Mouse (Mus musculus): ENCODE results near the gene Otol1. TPM values are rescaled to one million over a fixed set of nuclear protein-coding genes. Genes with fewer than 3 reads are reported as not detected.

The Otol1 gene
- polyA plus RNA-seq, 1 experiment from 2014 or later = not detected

DNA sequence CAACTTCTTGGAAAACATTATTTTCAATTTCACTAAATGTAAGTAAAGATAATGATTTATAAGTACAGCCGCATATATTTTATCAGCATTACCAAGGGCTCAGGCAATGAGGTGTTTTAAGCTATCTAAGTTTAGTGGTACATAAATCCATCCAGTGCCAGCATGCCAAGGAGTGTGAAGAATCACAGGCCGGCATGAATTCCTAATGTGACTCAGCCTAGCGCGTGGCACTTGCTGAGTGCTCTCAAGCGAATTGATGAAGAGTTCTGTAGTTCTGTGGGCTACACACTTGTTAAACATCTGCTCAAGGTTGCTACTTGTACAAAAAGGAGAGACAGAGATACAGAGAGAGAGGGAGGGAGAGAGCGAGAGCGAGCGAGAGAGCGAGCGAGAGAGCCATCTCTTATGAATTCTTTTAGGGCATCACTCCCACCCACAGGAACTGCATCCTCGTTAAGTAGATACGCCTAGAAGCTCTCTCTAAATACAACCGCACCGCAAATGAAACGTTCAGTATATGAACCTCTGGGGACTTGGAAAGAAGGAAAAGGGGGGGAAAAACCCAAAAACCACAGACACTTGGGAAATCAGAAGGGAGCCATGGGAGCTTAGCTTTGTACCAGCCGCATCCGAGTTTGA is 4.2 kb upstream of the Otol1 start:
- TF ChIP-seq EP300 (IDR thresholded peaks at IDR 0.05) (no peak), CTCF (IDR thresholded peaks at IDR 0.05) (no peak)
- no peaks in the 10 kb centered on the region for H3K9me3 ChIP-seq (ENCODE audit: low read length)
- WGBS = 75% methylated on average over 17 of the region's 17 CpGs
- no peak for DNase-seq (ENCODE audit: low spot score)
- no peaks in the 10 kb centered on the region for H3K27me3 ChIP-seq (replicated peaks; ENCODE audit: insufficient read depth, low read length)
- no peak overlapping the region for H3K4me2 ChIP-seq (replicated peaks; ENCODE audit: low read depth, low read length)
- no peaks in the 10 kb centered on the region for H3K36me3 ChIP-seq (ENCODE audit: insufficient read depth, low read length)
- ATAC-seq = no peak
- no peaks in the 10 kb centered on the region for H3K4me1 ChIP-seq (ENCODE audit: insufficient read depth, low read depth, low read length)
- H3K27ac ChIP-seq (ENCODE audit: low read length) = no peak overlapping the region
- no peak overlapping the region for H3K4me3 ChIP-seq (ENCODE audit: low read depth, low read length)
- H3K9ac ChIP-seq (replicated peaks; ENCODE audit: low read depth) = no peak overlapping the region

DNA sequence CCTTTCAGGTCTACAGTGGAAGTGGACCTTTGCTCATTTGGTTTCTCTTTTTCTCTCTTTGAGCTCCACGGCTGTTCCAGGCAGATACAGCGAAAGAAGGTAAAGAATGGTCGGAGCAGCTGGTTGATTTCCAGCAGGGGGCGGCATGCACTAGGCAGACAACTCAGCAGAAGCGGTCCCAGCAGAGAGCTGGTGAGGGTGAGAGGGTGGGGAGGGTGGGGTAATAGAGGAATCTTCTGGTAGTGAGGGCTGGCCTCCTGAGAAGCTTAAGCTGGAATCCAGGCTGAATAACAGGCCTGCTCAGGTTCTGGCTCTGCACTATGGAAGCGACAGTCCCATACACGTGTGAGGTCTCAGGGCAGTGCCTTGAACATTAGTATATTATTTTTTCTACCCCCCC is 3.5 kb upstream of the Otol1 start:
- TF ChIP-seq EP300 (IDR thresholded peaks at IDR 0.05) (no peak), CTCF (IDR thresholded peaks at IDR 0.05) (peak; percentile 38)
- Histone ChIP-seq H3K27ac (ENCODE audit: low read length) (no peak overlapping the region), H3K27me3 (replicated peaks; ENCODE audit: insufficient read depth, low read length) (no peaks in the 10 kb centered on the region), H3K9me3 (ENCODE audit: low read length) (no peaks in the 10 kb centered on the region), H3K4me1 (ENCODE audit: insufficient read depth, low read depth, low read length) (no peaks in the 10 kb centered on the region), H3K4me2 (replicated peaks; ENCODE audit: low read depth, low read length) (no peak overlapping the region), H3K36me3 (ENCODE audit: insufficient read depth, low read length) (no peaks in the 10 kb centered on the region), H3K4me3 (ENCODE audit: low read depth, low read length) (no peak overlapping the region), H3K9ac (replicated peaks; ENCODE audit: low read depth) (no peak overlapping the region)
- DNase-seq (ENCODE audit: low spot score) = no peak
- ATAC-seq = no peak
- WGBS = 48% methylated on average over 7 of the region's 7 CpGs

DNA sequence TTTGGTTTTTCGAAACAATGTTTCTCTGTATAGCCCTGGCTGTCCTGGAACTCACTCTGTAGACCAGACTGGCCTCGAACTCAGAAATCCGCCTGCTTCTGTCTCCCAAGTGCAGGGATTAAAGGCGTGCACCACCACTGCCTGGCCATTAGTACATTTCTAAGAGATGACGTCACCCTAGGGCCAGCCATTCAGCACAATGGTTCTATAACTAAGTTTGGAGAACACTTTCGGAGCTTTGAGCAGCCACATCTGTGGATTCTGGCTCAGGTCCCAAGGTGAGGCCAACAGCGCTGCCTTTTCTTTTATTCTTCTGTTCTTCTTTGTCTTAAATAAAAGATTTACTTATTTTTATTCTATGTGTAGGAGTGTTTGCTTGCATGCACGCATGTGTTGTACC is 3.0 kb upstream of the Otol1 start:
- DNase-seq (ENCODE audit: low spot score) (no peak), ATAC-seq (no peak)
- no peaks in the 10 kb centered on the region for H3K9me3 ChIP-seq (ENCODE audit: low read length)
- TF ChIP-seq CTCF (IDR thresholded peaks at IDR 0.05) = no peak
- no peaks in the 10 kb centered on the region for H3K27me3 ChIP-seq (replicated peaks; ENCODE audit: insufficient read depth, low read length)
- H3K4me2 ChIP-seq (replicated peaks; ENCODE audit: low read depth, low read length) = no peak overlapping the region
- H3K4me1 ChIP-seq (ENCODE audit: insufficient read depth, low read depth, low read length) = no peaks in the 10 kb centered on the region
- no peak overlapping the region for H3K4me3 ChIP-seq (ENCODE audit: low read depth, low read length)
- no peak overlapping the region for H3K9ac ChIP-seq (replicated peaks; ENCODE audit: low read depth)
- WGBS = 59% methylated on average over 8 of the region's 8 CpGs
- no peak overlapping the region for H3K27ac ChIP-seq (ENCODE audit: low read length)
- H3K36me3 ChIP-seq (ENCODE audit: insufficient read depth, low read length) = no peaks in the 10 kb centered on the region

DNA sequence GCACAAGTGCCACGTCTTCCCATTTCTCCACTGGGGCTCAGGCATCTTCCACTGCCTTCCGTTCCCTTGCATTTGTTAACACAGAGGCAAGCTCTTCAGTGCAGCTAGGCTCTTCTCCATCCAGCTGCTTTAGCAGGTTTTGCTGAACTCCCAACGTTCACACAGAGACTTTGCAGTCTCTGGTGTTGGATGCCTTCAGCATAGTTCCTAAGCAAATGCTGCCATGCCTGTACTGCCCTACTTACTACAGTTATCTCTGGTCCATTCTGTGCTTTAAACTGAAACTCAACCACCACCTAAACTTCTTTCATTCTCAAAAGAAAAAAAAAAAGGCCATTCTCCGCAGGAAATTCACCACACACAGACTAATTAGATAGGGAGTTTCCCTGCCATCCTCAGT is 5.2 kb downstream of the Otol1 start:
- TF ChIP-seq EP300 (IDR thresholded peaks at IDR 0.05) (no peak), CTCF (IDR thresholded peaks at IDR 0.05) (no peak)
- no peak overlapping the region for H3K9ac ChIP-seq (replicated peaks; ENCODE audit: low read depth)
- no peak overlapping the region for H3K4me2 ChIP-seq (replicated peaks; ENCODE audit: low read depth, low read length)
- 69% methylated on average over 4 of the region's 4 CpGs for WGBS
- no peaks in the 10 kb centered on the region for H3K4me1 ChIP-seq (ENCODE audit: insufficient read depth, low read depth, low read length)
- H3K4me3 ChIP-seq (ENCODE audit: low read depth, low read length) = no peak overlapping the region
- DNase-seq (ENCODE audit: low spot score) = no peak
- H3K9me3 ChIP-seq (ENCODE audit: low read length) = no peaks in the 10 kb centered on the region
- H3K27me3 ChIP-seq (replicated peaks; ENCODE audit: insufficient read depth, low read length) = no peaks in the 10 kb centered on the region
- no peaks in the 10 kb centered on the region for H3K36me3 ChIP-seq (ENCODE audit: insufficient read depth, low read length)
- ATAC-seq = no peak
- no peak overlapping the region for H3K27ac ChIP-seq (ENCODE audit: low read length)

DNA sequence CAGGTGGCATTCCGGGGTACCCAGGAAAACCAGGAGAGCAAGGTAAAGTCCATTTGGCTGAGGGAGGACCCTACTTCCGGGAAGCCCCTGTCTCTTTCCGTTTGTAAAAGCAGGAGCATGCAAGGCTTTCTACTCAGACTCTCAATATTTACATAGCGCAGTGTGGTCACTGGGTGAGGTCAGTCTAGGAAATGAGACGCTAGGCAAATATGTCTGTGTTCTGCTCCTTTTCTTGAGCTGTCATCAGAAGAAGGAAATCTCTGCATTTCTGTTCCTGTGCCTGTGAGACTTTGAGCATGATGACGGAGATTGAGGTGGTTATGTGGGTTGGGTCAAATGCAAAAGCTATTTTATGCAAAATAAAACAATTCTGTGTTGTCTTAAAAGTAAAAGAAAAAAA is 19.2 kb downstream of the Otol1 start:
- H3K9me3 ChIP-seq (ENCODE audit: low read length) = no peaks in the 10 kb centered on the region
- WGBS = 40% methylated on average over 6 of the region's 6 CpGs
- DNase-seq (ENCODE audit: low spot score) (no peak), ATAC-seq (no peak)
- H3K27me3 ChIP-seq (replicated peaks; ENCODE audit: insufficient read depth, low read length) = no peaks in the 10 kb centered on the region
- no peaks in the 10 kb centered on the region for H3K36me3 ChIP-seq (ENCODE audit: insufficient read depth, low read length)
- H3K9ac ChIP-seq (replicated peaks; ENCODE audit: low read depth) = no peak overlapping the region
- no peaks in the 10 kb centered on the region for H3K4me1 ChIP-seq (ENCODE audit: insufficient read depth, low read depth, low read length)
- no peak overlapping the region for H3K27ac ChIP-seq (ENCODE audit: low read length)
- H3K4me3 ChIP-seq (ENCODE audit: low read depth, low read length) = no peak overlapping the region
- H3K4me2 ChIP-seq (replicated peaks; ENCODE audit: low read depth, low read length) = no peak overlapping the region
- TF ChIP-seq EP300 (IDR thresholded peaks at IDR 0.05) = no peak
- TF ChIP-seq CTCF (IDR thresholded peaks at IDR 0.05) = no peak

DNA sequence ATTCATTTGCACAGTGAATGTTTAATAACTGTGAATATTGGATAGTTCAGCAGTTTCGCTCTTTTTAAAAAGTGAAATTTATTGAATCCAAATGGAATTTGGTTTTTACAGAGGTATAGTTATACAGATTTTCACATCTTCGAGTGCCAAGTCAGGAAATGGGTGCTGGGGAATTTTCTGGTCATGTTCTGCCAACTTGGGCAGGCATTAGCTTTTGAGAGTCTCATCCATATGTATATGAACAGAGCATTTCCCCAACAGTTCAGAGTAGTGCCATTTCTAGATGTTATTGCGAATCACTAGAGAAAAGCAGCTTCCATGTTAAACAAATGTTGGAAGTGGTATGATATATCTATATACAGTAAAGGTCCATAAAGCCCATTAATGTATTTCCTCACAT is 21.8 kb downstream of the Otol1 start:
- no peaks in the 10 kb centered on the region for H3K36me3 ChIP-seq (ENCODE audit: insufficient read depth, low read length)
- H3K9me3 ChIP-seq (ENCODE audit: low read length) = no peaks in the 10 kb centered on the region
- H3K4me3 ChIP-seq (ENCODE audit: low read depth, low read length) = no peak overlapping the region
- no peak overlapping the region for H3K27ac ChIP-seq (ENCODE audit: low read length)
- no peak overlapping the region for H3K9ac ChIP-seq (replicated peaks; ENCODE audit: low read depth)
- no peak overlapping the region for H3K4me2 ChIP-seq (replicated peaks; ENCODE audit: low read depth, low read length)
- DNase-seq (ENCODE audit: low spot score) (no peak), ATAC-seq (no peak)
- H3K4me1 ChIP-seq (ENCODE audit: insufficient read depth, low read depth, low read length) = no peaks in the 10 kb centered on the region
- TF ChIP-seq EP300 (IDR thresholded peaks at IDR 0.05) (no peak), CTCF (IDR thresholded peaks at IDR 0.05) (no peak)
- no peaks in the 10 kb centered on the region for H3K27me3 ChIP-seq (replicated peaks; ENCODE audit: insufficient read depth, low read length)
- 79% methylated on average over 3 of the region's 3 CpGs for WGBS

DNA sequence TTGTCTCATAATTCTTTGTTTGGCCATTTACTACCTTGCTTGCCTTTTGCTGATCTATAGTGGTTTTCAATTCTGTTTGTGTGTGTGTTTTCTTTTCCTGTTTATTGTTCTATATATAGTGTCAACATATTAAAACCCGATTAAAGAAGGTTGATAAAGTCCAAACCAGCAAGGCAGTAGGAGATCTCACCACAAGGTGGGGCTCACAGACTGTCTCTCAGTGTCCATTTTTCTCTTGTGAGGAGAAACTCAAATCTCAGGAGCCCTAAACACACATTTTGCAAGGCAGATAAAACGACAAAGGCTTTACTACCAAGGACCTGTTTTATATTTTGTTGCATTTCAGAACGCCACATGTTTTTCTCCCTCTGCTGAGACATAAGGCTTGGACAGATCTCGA is 28.2 kb downstream of the Otol1 start:
- ATAC-seq (no peak), DNase-seq (ENCODE audit: low spot score) (no peak)
- Histone ChIP-seq H3K9ac (replicated peaks; ENCODE audit: low read depth) (no peak overlapping the region), H3K4me1 (ENCODE audit: insufficient read depth, low read depth, low read length) (no peaks in the 10 kb centered on the region), H3K27ac (ENCODE audit: low read length) (no peak overlapping the region), H3K4me2 (replicated peaks; ENCODE audit: low read depth, low read length) (no peak overlapping the region), H3K4me3 (ENCODE audit: low read depth, low read length) (no peak overlapping the region), H3K36me3 (ENCODE audit: insufficient read depth, low read length) (no peaks in the 10 kb centered on the region), H3K9me3 (ENCODE audit: low read length) (no peaks in the 10 kb centered on the region), H3K27me3 (replicated peaks; ENCODE audit: insufficient read depth, low read length) (no peaks in the 10 kb centered on the region)
- no peak for TF ChIP-seq EP300 (IDR thresholded peaks at IDR 0.05)
- peak; percentile 38 for TF ChIP-seq CTCF (IDR thresholded peaks at IDR 0.05)
- 37% methylated on average over 4 of the region's 4 CpGs for WGBS

Other genes starting within 250 kb of the Otol1 start
- 4.1 and 5.0 TPM in 2 replicates for gene Sptssb, start 147.7 kb upstream of the Otol1 start, polyA plus RNA-seq (2015; fragmentation: Nextera tagmentation; extraction: Ambion mirVana)